Mouse (Mus musculus) thymus, adult 2 months (tissue): ENCODE data around the gene Crb1.

Source experiments
- CTCF ChIP-seq: fragments of 200-500 bp; IDR thresholded peaks from 2 replicates; pipeline ENCODE4 v1.5.1; 2012; ENCODE audit warnings: mild to moderate bottlenecking, control low read depth, low read length, moderate library complexity, borderline replicate concordance; ENCODE audit not compliant: control insufficient read depth, poor library complexity, insufficient read depth; ENCODE audit errors: extremely low read depth
- POLR2A ChIP-seq: fragments of 200-500 bp; IDR thresholded peaks from 2 replicates; pipeline ENCODE4 v1.6.1; 2012; ENCODE audit warnings: mild to moderate bottlenecking, low read length, control low read depth, moderate library complexity; ENCODE audit not compliant: control insufficient read depth, poor library complexity, insufficient read depth; ENCODE audit errors: extremely low read depth

- TF ChIP-seq CTCF: no peak
- no peak for TF ChIP-seq POLR2A
Observed at GRCm38 (mm10) chr1:139263158-139263557, 113.7 kb downstream of the Crb1 start.
